Mouse (Mus musculus) mouse trophoblast stem cell (cell line): ENCODE results near the gene Snapc4.
"Not testable (repeated sequence)": the region's sequence is repeated elsewhere in the genome, so short reads cannot be mapped to it uniquely, and the experiment has no call there.

Source experiments
- in situ Hi-C, 2 experiments: fragments of 300-500 bp; cut with MseI, MboI; formaldehyde crosslinking; loops; 2 replicates in 1 of 2; 3 replicates in 1 of 2; pipeline ENCODE4 v1.15.1; 2025

The Snapc4 gene

DNA sequence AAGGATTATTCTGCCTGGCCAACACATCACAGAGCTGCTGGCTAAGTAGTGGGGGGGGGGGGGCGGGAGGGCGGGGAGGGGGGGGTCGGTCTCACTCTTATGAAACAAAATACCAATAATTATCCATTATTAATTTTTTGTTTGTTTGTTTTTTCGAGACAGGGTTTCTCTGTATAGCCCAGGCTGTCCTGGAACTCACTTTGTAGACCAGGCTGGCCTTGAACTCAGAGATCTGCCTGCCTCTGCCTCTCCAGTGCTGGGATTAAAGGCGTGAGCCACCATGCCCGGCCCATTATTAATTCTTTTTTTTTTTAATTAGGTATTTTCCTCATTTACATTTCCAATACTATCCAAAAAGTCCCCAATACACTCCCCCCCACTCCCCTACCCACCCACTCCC is 418 bp upstream of the Snapc4 start:
- in situ Hi-C loops, result not testable (repeated sequence)

DNA sequence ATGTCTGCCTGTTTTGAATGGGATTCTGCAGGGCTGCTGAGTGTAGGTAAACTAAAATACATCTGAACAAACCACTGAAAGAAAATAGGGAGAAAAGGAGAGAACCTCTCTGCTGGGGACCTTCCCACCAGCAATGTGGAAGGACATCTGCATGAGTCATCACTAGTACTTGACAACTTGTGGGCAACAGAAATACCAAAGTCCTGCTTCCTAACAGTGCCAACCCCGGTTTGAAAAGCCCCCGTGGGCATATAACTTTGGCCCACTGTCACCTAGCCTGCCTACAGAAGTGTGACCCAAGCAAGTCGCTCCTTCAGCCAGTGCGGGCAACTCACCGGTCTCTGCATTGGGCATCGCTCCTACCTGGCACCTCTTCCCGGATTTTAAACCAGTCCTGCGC is 8.1 kb downstream of the Snapc4 start:
- in situ Hi-C loops, result no loop called here

GRCm38 (mm10) chr2:26368572-26368971 is 11.9 kb downstream of the Snapc4 start:
- in situ Hi-C loops, result no loop called here

- in situ Hi-C loops, result no loop called here
These were observed 12.5 kb downstream of the Snapc4 start for GRCm38 (mm10) chr2:26367911-26368310.

GRCm38 (mm10) chr2:26364738-26365465 is 15.6 kb downstream of the Snapc4 start:
- in situ Hi-C loops, result no loop called here

DNA sequence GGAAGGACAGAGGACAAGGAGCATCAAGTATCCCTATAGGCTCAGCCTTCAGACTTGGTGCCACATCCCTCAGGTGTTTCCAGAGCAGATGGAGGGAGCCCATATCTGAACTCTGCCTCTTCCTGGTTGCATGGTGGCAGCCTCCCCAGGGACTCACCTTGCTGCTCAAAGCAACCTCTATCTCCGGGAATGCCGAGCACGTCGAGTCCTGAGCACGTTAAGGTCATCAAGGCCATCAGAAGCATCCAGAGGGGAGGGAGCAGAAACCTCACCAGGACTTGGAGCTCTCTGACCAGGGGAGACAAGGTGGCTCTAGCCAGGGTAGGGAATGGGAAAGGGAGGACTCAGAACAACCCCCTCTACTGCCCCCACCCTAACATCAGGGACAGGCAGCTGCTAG is 17.0 kb downstream of the Snapc4 start:
- in situ Hi-C loops, result no loop called here

DNA sequence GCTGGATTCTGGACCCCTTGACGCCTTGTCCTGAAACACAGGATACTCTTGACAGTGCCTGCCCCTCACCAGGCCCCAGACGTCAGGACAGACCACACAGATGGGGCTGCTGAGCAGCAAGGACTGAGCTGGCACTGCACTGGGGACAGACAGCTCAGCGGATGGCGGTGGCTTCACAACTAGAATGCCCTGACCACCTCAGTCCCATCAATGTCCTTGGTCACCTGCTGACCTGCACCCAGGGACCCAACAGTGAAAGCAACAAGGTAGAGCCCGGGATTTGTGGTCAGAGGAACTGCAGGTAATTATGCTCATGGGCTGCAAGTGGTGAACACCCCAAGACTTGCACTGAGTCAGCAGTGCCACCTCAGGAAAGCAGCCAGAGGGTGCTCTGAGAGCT is 17.5 kb downstream of the Snapc4 start:
- in situ Hi-C loops, result no loop called here

DNA sequence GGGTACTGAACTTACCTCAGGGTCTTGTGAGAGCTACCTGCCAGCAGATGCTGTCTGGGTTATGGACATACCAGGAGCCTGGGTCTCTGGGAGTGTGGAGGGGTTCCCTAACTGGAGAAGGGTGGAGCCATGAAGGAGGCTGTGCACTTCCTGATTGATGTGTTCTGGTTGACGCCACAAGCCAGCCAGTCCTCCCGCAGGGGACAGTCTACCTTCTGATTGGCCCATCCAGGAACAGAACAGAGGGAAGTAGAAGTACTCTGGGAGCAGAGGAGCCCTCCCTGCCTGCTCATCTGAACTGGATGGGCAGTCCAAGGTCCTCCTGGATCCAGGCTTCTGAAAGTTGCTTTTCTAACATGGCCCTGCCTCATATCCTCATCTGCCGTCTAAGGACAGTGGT is 19.7 kb downstream of the Snapc4 start, which contains the start of gene Card9:
Card9 (minus strand) TSS at position 147 of the 400 bp plus-strand sequence.
- in situ Hi-C loops, result no loop called here

GRCm38 (mm10) chr2:26359983-26360382 is 20.5 kb downstream of the Snapc4 start:
- in situ Hi-C loops, result no loop called here

- in situ Hi-C loops, result no loop called here
These were observed 21.7 kb downstream of the Snapc4 start for GRCm38 (mm10) chr2:26358667-26359320.

DNA sequence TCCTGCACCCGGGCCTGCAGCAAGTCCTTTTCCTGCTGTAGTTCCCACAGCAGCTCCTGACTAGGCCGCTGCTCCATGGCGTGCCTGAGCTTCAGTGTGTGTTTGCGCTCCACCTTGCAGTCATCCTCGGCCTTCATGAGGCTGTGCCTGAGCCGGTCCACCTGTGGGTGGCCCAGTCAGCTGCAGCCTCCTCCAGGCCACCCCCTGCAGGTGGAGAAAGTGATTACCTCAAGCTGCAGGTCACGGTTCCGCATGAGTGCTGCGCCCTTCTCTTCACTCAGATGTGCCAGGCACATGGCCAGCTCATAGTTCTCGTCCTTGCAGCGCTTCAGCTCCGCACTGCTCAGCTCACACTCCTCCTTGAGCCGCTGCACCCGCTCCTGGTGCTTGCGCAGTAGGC is 23.0 kb downstream of the Snapc4 start:
- in situ Hi-C loops, result no loop called here

DNA sequence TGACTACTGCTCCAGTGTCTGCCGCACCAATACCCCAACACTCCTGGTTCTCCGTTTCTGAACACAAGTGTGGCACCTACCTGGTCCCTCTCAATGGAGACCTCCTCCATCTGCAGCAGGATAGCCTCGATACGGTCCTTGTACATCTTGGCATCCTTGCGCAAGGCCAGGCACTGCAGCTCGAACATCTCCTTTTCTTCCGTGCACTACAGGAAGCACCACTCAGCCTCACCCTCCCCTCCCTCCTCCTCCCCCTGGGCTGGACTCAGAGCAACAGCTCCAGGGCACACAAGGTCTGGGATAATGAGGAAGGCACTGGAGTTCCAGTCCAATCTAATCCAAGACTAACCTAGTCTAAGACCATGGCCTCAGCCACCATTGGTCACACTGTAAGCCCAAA is 23.8 kb downstream of the Snapc4 start:
- in situ Hi-C loops, result no loop called here

DNA sequence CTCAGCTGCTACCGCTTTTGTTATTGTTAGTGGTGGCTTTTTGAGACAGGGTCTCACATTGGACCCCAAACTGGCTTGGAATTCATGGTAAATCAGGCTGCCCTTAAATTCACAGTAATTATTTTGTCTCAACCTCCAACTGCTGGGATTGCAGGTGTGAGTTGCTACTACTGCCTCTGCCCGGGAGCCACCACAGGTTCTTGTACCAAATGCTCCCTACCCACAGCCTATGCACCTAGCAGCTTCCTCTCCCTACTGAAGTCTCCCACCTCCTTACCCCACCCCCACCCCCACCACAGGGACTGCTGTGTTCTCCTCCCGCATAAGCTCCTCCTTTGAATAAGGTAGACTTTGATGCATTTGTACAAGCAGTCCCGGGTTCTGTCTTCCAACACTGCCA is 24.2 kb downstream of the Snapc4 start:
- in situ Hi-C loops, result no loop called here

DNA sequence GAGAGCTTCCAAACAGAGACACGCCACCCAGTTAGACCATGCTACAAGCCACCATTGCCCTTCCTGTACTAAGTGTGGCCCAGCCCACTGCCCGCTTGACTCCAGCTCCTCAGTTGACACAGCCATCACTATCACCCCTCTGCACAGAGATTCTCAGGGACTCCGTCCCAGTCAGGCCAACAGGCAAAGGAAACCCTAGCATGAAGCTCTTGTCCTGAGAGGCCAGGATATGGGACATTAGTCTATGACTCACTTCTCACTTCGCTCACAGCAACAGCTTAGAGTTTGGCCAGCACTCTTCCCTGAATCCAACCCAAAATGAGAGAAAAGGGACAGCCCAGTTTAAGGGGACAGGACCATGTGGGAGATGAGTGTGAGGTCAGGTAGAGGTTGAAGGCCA is 26.1 kb downstream of the Snapc4 start:
- in situ Hi-C loops, result no loop called here

DNA sequence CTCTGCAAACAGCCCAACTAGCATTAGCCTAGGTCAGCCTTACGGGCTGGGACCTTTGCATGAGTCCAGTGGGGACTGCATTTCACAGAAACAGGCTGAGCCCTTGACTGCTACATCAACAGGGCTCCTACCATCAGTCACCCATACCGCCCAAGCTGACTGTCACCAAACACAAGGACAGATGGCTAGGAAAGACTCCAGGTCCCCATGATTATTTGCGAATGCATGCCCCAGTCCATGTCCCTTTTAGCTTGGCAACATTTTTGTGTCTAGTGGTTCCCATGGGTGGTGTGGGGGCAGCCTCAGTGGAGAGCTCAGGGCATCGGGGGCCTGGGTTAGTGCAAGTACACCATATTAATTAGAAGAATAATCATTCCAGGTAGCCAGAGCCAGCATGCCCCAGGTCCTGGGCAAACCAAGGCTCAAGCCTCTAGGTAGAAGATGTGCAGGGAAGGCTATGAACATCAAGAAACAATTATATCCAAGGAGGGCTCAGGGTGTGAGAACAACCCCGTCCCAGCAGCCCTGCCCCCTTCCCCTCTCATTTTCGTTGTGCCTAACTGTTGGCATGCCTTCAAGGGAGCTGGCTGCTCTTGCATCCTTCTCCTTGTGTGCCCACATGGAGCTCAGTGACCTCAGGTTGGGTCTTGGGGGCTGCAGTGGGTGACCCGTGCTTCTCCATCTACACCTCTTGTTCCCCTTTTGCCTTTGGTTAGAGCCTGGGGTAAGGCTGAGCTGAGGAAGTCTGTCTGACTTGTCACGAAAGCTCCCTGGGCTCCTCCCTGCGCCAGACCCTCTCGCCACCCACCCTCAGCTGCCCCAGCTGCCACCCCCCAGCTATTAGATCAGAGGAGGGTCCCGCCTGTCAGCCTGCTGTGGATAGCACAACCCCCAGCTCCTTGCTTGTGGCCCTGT is 27.1 kb downstream of the Snapc4 start:
- in situ Hi-C loops, result no loop called here

- in situ Hi-C loops, result no loop called here
These were observed 28.1 kb downstream of the Snapc4 start for GRCm38 (mm10) chr2:26352291-26352910.

GRCm38 (mm10) chr2:26351358-26352290 is 28.8 kb downstream of the Snapc4 start, which contains the start of gene Dnlz:
Gene Dnlz (minus strand): TSS chr2:26352110.
- in situ Hi-C loops, result no loop called here

GRCm38 (mm10) chr2:26348241-26348640 is 32.2 kb downstream of the Snapc4 start:
- in situ Hi-C loops, result no loop called here

DNA sequence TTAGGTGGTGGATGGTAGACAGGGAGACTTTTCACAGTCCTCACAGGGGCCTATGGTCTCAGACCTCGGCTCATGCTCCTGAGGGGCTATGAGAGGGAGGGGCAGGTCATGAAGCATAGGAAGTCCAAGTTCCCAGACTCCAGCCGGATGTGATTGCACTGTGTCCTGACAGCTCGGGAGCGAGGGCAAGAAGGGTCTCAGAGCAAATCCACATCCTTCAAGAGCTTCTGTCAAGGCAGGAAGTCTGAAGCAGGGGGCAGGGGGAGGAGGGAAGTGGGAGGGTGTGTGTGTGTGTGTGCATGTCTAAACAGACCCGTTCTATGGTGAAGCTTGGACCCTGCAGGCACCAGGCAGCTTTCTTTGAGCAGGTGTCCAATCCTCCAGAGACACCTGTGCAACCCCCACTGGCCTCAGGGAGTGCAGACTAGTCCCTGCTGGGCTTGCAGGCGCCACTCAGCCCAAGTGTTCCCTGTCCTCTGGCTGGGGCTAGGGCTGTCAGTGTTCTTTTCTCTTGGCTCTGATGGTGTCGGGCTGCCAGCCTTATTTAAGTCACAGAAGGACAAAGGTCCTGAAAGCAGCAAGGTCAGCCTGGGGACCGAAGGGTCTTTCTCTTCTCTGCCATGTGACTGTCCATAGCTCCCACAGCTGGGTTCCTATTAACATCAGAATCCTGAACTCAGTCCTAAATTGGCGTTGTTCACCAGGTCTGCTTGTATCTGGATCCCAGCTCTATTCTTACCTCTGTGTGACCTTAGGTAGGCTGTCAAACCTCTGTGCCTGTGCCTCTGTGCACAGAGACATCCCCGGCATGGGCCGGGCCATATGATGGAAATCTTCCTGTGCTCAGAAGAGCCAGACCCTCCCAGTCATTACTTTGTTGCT is 37.6 kb downstream of the Snapc4 start:
- in situ Hi-C loops, result no loop called here

DNA sequence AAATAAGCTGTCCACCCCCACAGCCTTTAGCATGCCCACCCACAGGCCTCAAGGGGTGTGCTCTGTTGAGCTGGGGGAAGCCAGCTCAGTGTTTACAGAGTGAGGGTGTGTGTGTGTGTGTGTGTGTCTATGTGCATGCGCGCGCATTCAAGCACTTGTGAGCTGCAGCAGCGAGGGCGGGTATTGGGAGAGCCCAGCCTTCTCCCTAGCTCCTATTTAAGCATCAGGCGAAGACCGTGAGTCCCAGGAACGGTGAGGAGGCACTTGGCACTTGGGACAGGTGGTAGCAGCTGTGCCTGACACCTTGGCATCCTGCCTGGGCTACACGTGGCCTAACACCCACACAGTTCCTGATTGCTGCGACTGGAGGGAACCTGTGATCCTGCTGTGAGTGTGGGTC is 38.4 kb downstream of the Snapc4 start:
- in situ Hi-C loops, result no loop called here
